Mouse (Mus musculus) ovary, postnatal 36 days (tissue): Measurements from ENCODE around the gene Gm10447.

Source experiments
- DNase-seq: peaks from one replicate; pipeline ENCODE4 v3.0.0; 2022; ENCODE audit warnings: low spot score, mixed read lengths

Gm10447 gene

GRCm38 (mm10) chr11:53456474-53457371 lies at the start of gene Gm10447, which contains the start of gene Shroom1:
TSS of gene Gm10447 (minus strand) at chr11:53457110.
TSS of gene Shroom1 (plus strand) at chr11:53457205.
- peak; percentile 76 for DNase-seq

GRCm38 (mm10) chr11:53505026-53505663 lies 48.2 kb upstream of the Gm10447 start:
- no peak for DNase-seq

- DNase-seq, result no peak
Observed at GRCm38 (mm10) chr11:53504376-53504775, 47.5 kb upstream of the Gm10447 start.

- no peak for DNase-seq
Observed at GRCm38 (mm10) chr11:53503738-53504137, 46.8 kb upstream of the Gm10447 start.

- DNase-seq, result no peak
Observed at GRCm38 (mm10) chr11:53502039-53502765, 45.3 kb upstream of the Gm10447 start.

GRCm38 (mm10) chr11:53500569-53500968 lies 43.7 kb upstream of the Gm10447 start:
- no peak for DNase-seq

- no peak for DNase-seq
Observed at GRCm38 (mm10) chr11:53496946-53497345, 40.0 kb upstream of the Gm10447 start.

- DNase-seq, result no peak
Observed at GRCm38 (mm10) chr11:53495417-53495816, 38.5 kb upstream of the Gm10447 start.

GRCm38 (mm10) chr11:53493243-53493955 lies 36.5 kb upstream of the Gm10447 start:
- no peak for DNase-seq

GRCm38 (mm10) chr11:53491954-53492401 lies 35.1 kb upstream of the Gm10447 start:
- DNase-seq, result no peak

GRCm38 (mm10) chr11:53489421-53489820 lies 32.5 kb upstream of the Gm10447 start:
- DNase-seq, result no peak

- no peak for DNase-seq
Observed at GRCm38 (mm10) chr11:53489007-53489406, 32.1 kb upstream of the Gm10447 start.

- peak; percentile 37 for DNase-seq
Observed at GRCm38 (mm10) chr11:53486822-53487594, 30.1 kb upstream of the Gm10447 start.

- no peak for DNase-seq
Observed at GRCm38 (mm10) chr11:53486351-53486750, 29.4 kb upstream of the Gm10447 start.

- DNase-seq, result no peak
Observed at GRCm38 (mm10) chr11:53485719-53486118, 28.8 kb upstream of the Gm10447 start.

- peak; percentile 40 for DNase-seq
Observed at GRCm38 (mm10) chr11:53483159-53483891, 26.4 kb upstream of the Gm10447 start.

- no peak for DNase-seq
Observed at GRCm38 (mm10) chr11:53481088-53481730, 24.3 kb upstream of the Gm10447 start.

- DNase-seq, result peak; percentile 37
Observed at GRCm38 (mm10) chr11:53479783-53480301, 22.9 kb upstream of the Gm10447 start, which contains the start of the genes Gm9945 and Sowaha. TSS of gene Gm9945 (plus strand) at chr11:53480166. TSS of gene Sowaha (minus strand) at chr11:53480274.

GRCm38 (mm10) chr11:53479171-53479782 lies 22.4 kb upstream of the Gm10447 start:
- no peak for DNase-seq
